Mouse (Mus musculus): ENCODE measurements around the gene Glra2. TPM values are rescaled to one million over a fixed set of nuclear protein-coding genes. Genes with fewer than 3 reads are reported as not detected.
A peak's percentile ranks its signal among the peaks of the same experiment; 100 is the strongest.
"Not testable (repeated sequence)": the region's sequence is repeated elsewhere in the genome, so short reads cannot be mapped to it uniquely, and the experiment has no call there.

The Glra2 gene
- not detected in 2 replicates for polyA plus RNA-seq (2014; fragmentation: Nextera tagmentation; extraction: Ambion mirVana)

DNA sequence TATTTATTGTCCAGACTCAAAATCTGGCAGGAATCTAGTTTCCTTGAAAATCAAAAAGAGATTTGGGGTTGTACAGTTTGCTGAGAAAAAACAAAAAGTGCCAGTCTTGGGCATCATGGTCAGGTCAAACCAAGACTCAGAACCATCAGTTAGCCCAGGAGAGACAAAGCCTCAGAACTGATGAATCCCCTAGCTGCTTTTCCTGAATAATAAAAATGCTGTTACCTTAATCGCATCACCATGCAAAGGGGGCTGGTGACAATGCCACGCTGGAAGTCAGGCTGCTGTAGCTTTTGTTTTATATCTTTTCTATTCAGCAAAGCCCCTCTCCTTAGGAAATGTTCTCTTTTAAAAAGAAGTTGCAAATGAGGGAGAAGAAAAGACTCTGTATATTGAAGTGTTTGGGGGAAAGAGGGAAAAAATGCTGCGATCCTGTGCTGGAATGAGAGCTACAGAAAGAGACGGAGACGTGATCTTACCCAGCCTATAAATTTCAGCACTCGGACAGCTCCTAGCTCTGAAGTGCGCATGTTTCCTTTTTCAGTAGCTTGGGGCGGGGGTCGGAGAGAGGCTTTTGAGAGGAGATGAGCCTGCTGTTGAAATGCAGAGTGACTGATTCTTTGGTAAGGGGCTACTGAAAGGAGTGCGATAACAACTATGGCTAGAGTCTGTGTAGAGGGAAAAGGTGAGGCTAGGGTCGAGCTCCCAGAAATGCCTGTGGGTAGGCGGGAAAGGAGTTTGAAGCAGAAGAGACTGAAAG, at the start of gene Glra2:
Gene Glra2, minus strand, starts transcription at position 455 of the 760 bp plus-strand sequence.
- WGBS = 11% methylated on average over 12 of the region's 12 CpGs
- Histone ChIP-seq H3K36me3 (ENCODE audit: insufficient read depth) (no peaks in the 10 kb centered on the region), H3K27ac (ENCODE audit: low read depth) (no peak within 1 kb of the TSS), H3K27me3 (ENCODE audit: insufficient read depth, low read length) (no peaks in the 10 kb centered on the region), H3K4me3 (ENCODE audit: low read depth, low read length) (no peak within 1 kb of the TSS), H3K9me3 (ENCODE audit: low read depth, low read length) (no peaks in the 10 kb centered on the region), H3K4me2 (peak within 1 kb of the TSS; percentile 32; the same call in 1 of the 2 replicates), H3K9ac (no peak within 1 kb of the TSS), H3K4me1 (ENCODE audit: insufficient read depth) (no peaks in the 10 kb centered on the region)
- no peak for TF ChIP-seq CTCF (IDR thresholded peaks at IDR 0.05; ENCODE audit: low read depth)
- ATAC-seq (ENCODE audit: insufficient read depth) = no peak
- DNase-seq = peak; percentile 82

DNA sequence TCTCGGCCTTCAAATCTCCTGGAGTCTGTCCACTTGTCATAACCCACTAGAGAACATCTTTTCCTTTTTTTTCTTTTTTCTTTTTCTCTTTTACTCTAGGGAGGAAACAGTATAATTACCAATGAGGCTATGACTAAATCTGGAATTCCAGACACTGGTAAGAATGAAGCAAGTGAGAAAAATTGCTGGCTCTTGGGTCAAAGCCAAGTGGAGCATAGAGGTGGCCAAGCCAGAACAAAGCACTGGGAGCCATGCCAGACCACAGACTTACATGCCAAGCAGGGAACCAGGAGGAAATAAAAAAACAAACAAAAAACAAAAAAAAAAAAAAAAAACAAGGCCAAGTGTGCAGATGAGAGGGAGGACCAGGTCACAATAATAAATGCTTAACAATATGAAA, 35.6 kb upstream of the Glra2 start:
- DNase-seq = peak; percentile 19

DNA sequence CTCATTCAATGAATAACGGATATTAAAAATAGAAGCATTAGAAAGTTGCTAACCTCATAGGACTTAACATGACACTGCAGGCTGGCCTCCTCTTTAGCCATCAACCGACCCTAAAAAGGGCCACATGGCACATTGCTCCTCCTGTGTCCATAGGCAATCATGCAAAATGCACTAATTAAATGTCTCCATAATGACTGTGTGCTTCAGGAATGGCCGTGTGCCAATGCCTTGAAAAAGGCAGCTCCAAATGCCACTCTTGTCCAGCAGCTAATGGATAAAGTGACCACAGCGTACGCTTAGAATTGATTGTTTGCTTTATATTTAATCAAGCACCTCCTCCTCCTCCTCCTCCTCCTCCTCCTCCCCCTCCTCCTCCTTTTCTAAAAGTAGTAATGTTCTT, 17.4 kb upstream of the Glra2 start:
- 92% methylated on average over 5 of the region's 5 CpGs for WGBS
- Histone ChIP-seq H3K4me2 (no peak overlapping the region), H3K4me1 (ENCODE audit: insufficient read depth) (no peaks in the 10 kb centered on the region), H3K9me3 (ENCODE audit: low read depth, low read length) (no peaks in the 10 kb centered on the region), H3K9ac (no peak overlapping the region), H3K27me3 (ENCODE audit: insufficient read depth, low read length) (no peaks in the 10 kb centered on the region), H3K27ac (ENCODE audit: low read depth) (no peak overlapping the region), H3K36me3 (ENCODE audit: insufficient read depth) (no peaks in the 10 kb centered on the region), H3K4me3 (ENCODE audit: low read depth, low read length) (no peak overlapping the region)
- ATAC-seq (ENCODE audit: insufficient read depth) = no peak
- TF ChIP-seq CTCF (IDR thresholded peaks at IDR 0.05; ENCODE audit: low read depth) = no peak
- DNase-seq = no peak

More for the DNA sequence above, 35.6 kb upstream of the Glra2 start:
- H3K36me3 ChIP-seq (ENCODE audit: insufficient read depth) = no peaks in the 10 kb centered on the region
- no peak for ATAC-seq (ENCODE audit: insufficient read depth)
- H3K4me1 ChIP-seq (ENCODE audit: insufficient read depth) = no peaks in the 10 kb centered on the region
- H3K27me3 ChIP-seq (ENCODE audit: insufficient read depth, low read length) = no peaks in the 10 kb centered on the region
- no peaks in the 10 kb centered on the region for H3K9me3 ChIP-seq (ENCODE audit: low read depth, low read length)
- no peak overlapping the region for H3K27ac ChIP-seq (ENCODE audit: low read depth)
- 48% methylated on average over 1 of the region's 1 CpGs for WGBS
- no peak for TF ChIP-seq CTCF (IDR thresholded peaks at IDR 0.05; ENCODE audit: low read depth)
- no peak overlapping the region for H3K4me2 ChIP-seq
- H3K4me3 ChIP-seq (ENCODE audit: low read depth, low read length) = no peak overlapping the region
- no peak overlapping the region for H3K9ac ChIP-seq

DNA sequence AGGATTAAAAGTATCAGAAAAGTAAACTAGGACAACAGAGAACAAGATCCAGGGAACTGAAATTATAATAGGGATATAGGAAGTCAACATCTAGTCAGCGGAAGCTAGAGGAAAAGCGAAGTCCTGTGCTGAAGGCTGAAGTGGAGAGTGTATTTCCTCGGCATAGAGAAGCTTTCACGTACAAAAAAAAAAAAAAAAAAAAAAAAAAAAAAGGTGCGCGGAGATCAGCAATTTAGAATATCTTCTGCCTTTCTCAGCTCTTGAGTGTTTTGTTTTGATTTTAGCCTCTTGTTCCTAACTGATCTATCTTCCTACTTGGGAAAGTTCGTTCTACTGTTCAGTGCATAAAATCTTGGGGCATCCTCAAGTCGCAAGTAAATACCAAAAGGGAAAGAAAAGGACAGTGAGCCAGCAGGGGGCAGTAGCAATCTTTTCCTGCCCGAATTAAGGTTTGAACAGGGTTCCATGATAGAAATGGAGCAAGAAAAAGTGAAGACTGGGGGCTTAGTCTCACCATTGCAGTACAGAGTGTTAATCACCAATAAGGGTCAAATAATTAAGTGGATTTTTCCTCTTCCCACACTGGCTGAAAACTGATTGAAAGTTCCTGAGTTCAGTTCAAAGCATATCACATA, 623 bp upstream of the Glra2 start:
- Histone ChIP-seq H3K27ac (ENCODE audit: low read depth) (no peak overlapping the region), H3K4me3 (ENCODE audit: low read depth, low read length) (no peak overlapping the region), H3K36me3 (ENCODE audit: insufficient read depth) (no peaks in the 10 kb centered on the region), H3K9ac (no peak overlapping the region), H3K27me3 (ENCODE audit: insufficient read depth, low read length) (no peaks in the 10 kb centered on the region), H3K4me2 (peak overlapping the region; percentile 32; the same call in 1 of the 2 replicates), H3K9me3 (ENCODE audit: low read depth, low read length) (no peaks in the 10 kb centered on the region), H3K4me1 (ENCODE audit: insufficient read depth) (no peaks in the 10 kb centered on the region)
- 12% methylated on average over 9 of the region's 9 CpGs for WGBS
- ATAC-seq (ENCODE audit: insufficient read depth) (no peak), DNase-seq (peak; percentile 19)
- no peak; the same call in 1 of the 2 replicates for TF ChIP-seq CTCF (IDR thresholded peaks at IDR 0.05; ENCODE audit: low read depth)

DNA sequence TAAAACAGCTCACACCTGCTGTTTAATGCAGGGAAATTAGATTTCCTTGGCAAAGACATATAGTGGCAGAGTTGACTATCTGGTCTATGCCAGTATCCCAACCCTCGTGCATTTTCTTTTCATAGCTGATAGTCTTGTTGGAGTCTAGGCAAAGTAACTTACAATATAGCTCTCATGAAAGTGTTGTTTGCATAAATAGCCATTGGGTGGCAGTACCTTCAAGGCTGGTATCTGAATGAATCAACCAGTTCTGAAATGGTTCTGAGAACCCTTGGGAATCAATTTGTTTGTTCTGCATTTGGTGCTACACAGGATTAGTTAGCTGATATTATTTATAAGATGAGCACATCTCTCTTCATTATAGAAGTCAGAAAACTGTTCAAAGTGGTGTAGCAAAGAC, 133.6 kb downstream of the Glra2 start:
- WGBS = 59% methylated on average over 1 of the region's 1 CpGs
- no peaks in the 10 kb centered on the region for H3K36me3 ChIP-seq (ENCODE audit: insufficient read depth)
- H3K9ac ChIP-seq = no peak overlapping the region
- H3K27ac ChIP-seq (ENCODE audit: low read depth) = no peak overlapping the region
- peak; percentile 3 for DNase-seq
- H3K4me2 ChIP-seq = no peak overlapping the region
- TF ChIP-seq CTCF (IDR thresholded peaks at IDR 0.05; ENCODE audit: low read depth) = peak; percentile 16; the same call in 1 of the 2 replicates
- H3K4me3 ChIP-seq (ENCODE audit: low read depth, low read length) = no peak overlapping the region
- H3K4me1 ChIP-seq (ENCODE audit: insufficient read depth) = no peaks in the 10 kb centered on the region
- no peak for ATAC-seq (ENCODE audit: insufficient read depth)
- no peaks in the 10 kb centered on the region for H3K9me3 ChIP-seq (ENCODE audit: low read depth, low read length)
- no peaks in the 10 kb centered on the region for H3K27me3 ChIP-seq (ENCODE audit: insufficient read depth, low read length)

DNA sequence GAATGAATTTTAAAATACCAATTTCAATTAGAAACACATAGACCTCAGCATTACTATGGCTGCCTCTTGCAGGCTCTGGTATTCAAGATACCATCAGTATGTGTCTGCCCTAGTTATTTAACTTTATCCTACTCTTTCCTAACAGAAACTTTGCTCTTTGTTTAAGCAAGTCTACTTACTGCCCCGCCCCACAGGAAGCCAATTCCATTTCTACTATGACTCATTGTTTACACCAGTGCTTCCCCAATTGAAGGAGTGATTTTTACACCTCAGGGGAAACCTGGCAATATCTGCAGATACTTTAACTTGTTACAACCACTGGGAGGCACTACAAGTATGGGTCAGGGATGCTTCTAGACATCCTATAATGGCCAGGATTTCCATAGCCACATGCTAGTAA, 136.0 kb downstream of the Glra2 start:
- H3K27me3 ChIP-seq (ENCODE audit: insufficient read depth, low read length) = no peaks in the 10 kb centered on the region
- no peak for ATAC-seq (ENCODE audit: insufficient read depth)
- no peak overlapping the region for H3K9ac ChIP-seq

DNA sequence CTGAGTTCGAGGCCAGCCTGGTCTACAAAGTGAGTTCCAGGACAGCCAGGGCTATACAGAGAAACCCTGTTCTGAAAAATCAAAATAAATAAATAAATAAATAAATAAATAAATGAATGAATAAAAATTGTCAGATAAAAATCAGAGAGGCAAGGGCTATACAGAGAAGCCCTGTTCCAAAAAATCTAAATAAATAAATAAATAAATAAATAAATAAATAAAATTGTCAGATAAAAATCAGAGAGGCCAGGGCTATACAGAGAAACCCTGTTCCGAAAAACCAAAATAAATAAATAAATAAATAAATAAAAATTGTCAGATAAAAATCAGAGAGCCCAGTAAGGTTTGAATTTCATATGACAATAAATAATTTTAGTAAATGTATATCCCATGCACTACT, 144.2 kb downstream of the Glra2 start:
- ATAC-seq (ENCODE audit: insufficient read depth); DNase-seq; H3K27me3 ChIP-seq (ENCODE audit: insufficient read depth, low read length); H3K4me1 ChIP-seq (ENCODE audit: insufficient read depth); H3K4me2 ChIP-seq; H3K4me3 ChIP-seq (ENCODE audit: low read depth, low read length); H3K36me3 ChIP-seq (ENCODE audit: insufficient read depth); H3K9me3 ChIP-seq (ENCODE audit: low read depth, low read length); H3K9ac ChIP-seq; H3K27ac ChIP-seq (ENCODE audit: low read depth): not testable (repeated sequence)
- 77% methylated on average over 2 of the region's 2 CpGs for WGBS

More for the DNA sequence above, 136.0 kb downstream of the Glra2 start:
- Histone ChIP-seq H3K4me1 (ENCODE audit: insufficient read depth) (no peaks in the 10 kb centered on the region), H3K27ac (ENCODE audit: low read depth) (no peak overlapping the region), H3K36me3 (ENCODE audit: insufficient read depth) (no peaks in the 10 kb centered on the region), H3K4me3 (ENCODE audit: low read depth, low read length) (no peak overlapping the region), H3K9me3 (ENCODE audit: low read depth, low read length) (no peaks in the 10 kb centered on the region), H3K4me2 (no peak overlapping the region)
- DNase-seq = peak; percentile 9
- WGBS = 48% methylated on average over 1 of the region's 1 CpGs
- no peak for TF ChIP-seq CTCF (IDR thresholded peaks at IDR 0.05; ENCODE audit: low read depth)

Data from lung, embryonic 14.5 days (tissue).